Mouse (Mus musculus) T-helper 2 cell (primary cell): Measurements from ENCODE around the gene Zfp688.
"Not testable (repeated sequence)": the region's sequence is repeated elsewhere in the genome, so short reads cannot be mapped to it uniquely, and the experiment has no call there.

Source experiments
- in situ Hi-C: fragments of 300-600 bp; cut with MboI, MseI; formaldehyde crosslinking; loops from one replicate; pipeline ENCODE4 v1.15.1; 2025; ENCODE audit warnings: high pct_unique_total_duplicates

The Zfp688 gene

GRCm38 (mm10) chr7:127411418-127411817, 10.4 kb downstream of the Zfp688 start:
- in situ Hi-C loops, result no loop called here

GRCm38 (mm10) chr7:127406002-127406987, 15.6 kb downstream of the Zfp688 start, which contains the start of gene Zfp764:
Zfp764 (minus strand) TSS chr7:127406822.
- in situ Hi-C loops, result not testable (repeated sequence)

- in situ Hi-C loops, result loop anchor here (5.0 kb wide), 1 partner anchor 37 kb away; no protein-coding TSS in a partner anchor
Observed at GRCm38 (mm10) chr7:127404101-127404500, 17.8 kb downstream of the Zfp688 start.

- in situ Hi-C loops, result loop anchor here (5.0 kb wide), 1 partner anchor 36 kb away; no protein-coding TSS in a partner anchor
Observed at GRCm38 (mm10) chr7:127402980-127403379, 18.9 kb downstream of the Zfp688 start.

GRCm38 (mm10) chr7:127400355-127400754, 21.5 kb downstream of the Zfp688 start:
- in situ Hi-C loops, result loop anchor here (5.0 kb wide), 1 partner anchor 33 kb away; no protein-coding TSS in a partner anchor

GRCm38 (mm10) chr7:127393944-127394333, 27.9 kb downstream of the Zfp688 start:
- in situ Hi-C loops, result no loop called here

GRCm38 (mm10) chr7:127393157-127393943, 28.5 kb downstream of the Zfp688 start, which contains the start of gene E430018J23Rik:
E430018J23Rik (minus strand) TSS chr7:127393629.
- in situ Hi-C loops, result no loop called here

GRCm38 (mm10) chr7:127392251-127392824, 29.5 kb downstream of the Zfp688 start:
- in situ Hi-C loops, result no loop called here

- in situ Hi-C loops, result no loop called here
Observed at GRCm38 (mm10) chr7:127391538-127391937, 30.3 kb downstream of the Zfp688 start.

GRCm38 (mm10) chr7:127390306-127390705, 31.6 kb downstream of the Zfp688 start:
- in situ Hi-C loops, result no loop called here

- in situ Hi-C loops, result not testable (repeated sequence)
Observed at GRCm38 (mm10) chr7:127388201-127388600, 33.7 kb downstream of the Zfp688 start.

GRCm38 (mm10) chr7:127386641-127387392, 35.1 kb downstream of the Zfp688 start, which contains the start of gene 9130019O22Rik:
9130019O22Rik (minus strand) TSS chr7:127387166.
- in situ Hi-C loops, result no loop called here

- in situ Hi-C loops, result not testable (repeated sequence)
Observed at GRCm38 (mm10) chr7:127385560-127385959, 36.3 kb downstream of the Zfp688 start.

GRCm38 (mm10) chr7:127378310-127378921, 43.5 kb downstream of the Zfp688 start:
- in situ Hi-C loops, result no loop called here

- in situ Hi-C loops, result not testable (repeated sequence)
Observed at GRCm38 (mm10) chr7:127375271-127376245, 46.3 kb downstream of the Zfp688 start, which contains the start of gene Zfp747. Zfp747 (minus strand) TSS chr7:127376050.

GRCm38 (mm10) chr7:127371870-127372269, 50.0 kb downstream of the Zfp688 start:
- in situ Hi-C loops, result not testable (repeated sequence)

GRCm38 (mm10) chr7:127371213-127371612, 50.7 kb downstream of the Zfp688 start:
- in situ Hi-C loops, result no loop called here
